Mouse (Mus musculus) olfactory bulb, adult 2 months (tissue): Measurements from ENCODE around the gene Zfp410.

Experiments used
- CTCF ChIP-seq: fragments of 200-500 bp; IDR thresholded peaks from 2 replicates; pipeline ENCODE4 v1.5.1; 2012; ENCODE audit warnings: low read depth, mild to moderate bottlenecking, low read length, moderate library complexity; ENCODE audit not compliant: insufficient read depth
- POLR2A ChIP-seq: fragments of 200-500 bp; IDR thresholded peaks from 2 replicates; pipeline ENCODE4 v1.6.1; 2012; ENCODE audit warnings: mild to moderate bottlenecking, low read depth, low read length, moderate library complexity; ENCODE audit not compliant: insufficient read depth

DNA sequence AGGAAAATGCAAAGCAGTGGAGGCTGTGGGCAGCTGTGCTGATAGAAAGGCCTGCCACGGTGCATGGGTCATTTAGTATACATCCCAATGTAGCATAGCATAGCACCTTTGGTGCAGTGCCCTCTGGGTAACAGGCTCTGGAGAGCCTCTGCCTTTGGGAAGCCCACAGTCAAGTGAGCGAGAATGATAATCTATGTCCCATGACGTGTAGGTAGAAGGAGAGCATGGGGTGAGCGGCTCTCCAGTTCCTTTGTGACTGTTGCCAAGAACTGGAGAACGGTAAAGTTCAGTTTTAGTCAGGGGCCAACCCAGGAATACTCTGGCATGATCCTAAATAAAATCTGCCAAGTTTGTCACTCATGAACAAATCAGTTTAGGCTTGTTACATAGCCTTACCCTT lies 55.0 kb downstream of the Zfp410 start:
- TF ChIP-seq POLR2A (no peak), CTCF (no peak)
